Mouse (Mus musculus): Measurements from ENCODE around the gene Aspa.

Gene Aspa

DNA sequence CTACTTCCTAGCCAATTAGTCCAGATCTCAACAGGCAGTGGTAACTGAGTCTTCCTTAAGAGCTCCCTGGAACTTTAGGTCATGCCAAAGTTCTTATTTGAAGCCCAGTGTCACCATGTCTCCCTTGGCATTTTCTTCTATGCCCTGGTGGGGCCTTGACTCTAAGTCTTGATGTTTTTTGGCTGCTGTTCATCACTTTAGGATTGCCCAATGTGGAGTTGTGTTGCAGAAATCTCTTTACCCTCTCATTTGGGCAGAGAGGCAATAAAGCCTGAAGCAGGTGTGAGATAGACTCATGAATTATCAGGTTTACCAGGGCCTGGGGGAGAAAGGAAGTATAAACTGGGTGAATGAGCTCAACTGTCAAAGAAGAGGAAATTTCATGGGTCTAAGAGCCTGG is 70.7 kb downstream of the Aspa start:
- DNase-seq (ENCODE audit: extremely low spot score, low read depth, low spot score), result no peak

DNA sequence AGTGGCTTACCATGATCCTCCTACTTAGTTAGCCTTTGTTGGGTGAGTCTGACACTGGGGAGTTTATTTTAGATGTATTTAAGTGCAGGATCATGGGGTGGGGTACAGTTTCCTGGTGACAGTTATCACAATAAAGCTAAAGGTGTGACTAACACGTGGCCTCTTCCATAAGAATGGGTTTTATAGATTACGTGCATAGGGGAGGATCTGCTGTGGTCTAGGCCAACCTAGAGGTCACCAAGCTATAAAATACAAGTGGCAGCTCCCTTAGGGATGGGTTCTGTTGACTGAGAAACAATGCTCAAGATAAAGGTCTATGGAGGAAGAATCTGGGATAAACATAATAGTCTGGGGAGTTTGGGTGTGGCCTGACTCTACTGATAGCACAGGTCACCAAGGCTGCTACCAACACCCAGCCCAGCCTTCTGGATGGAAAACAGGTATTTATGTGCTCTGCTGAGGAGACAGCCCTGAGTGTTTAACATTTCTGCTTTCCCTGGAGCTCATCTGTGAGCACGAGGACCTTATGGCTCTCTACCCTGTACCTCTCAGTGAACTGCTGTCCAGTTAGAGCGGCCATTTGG is 71.9 kb downstream of the Aspa start:
- no peak for DNase-seq (ENCODE audit: extremely low spot score, low read depth, low spot score)

All from hindlimb bud, embryonic 11.5 days (tissue).